ENCODE assay signal across 8 mouse cellular contexts in the genomic region with DNA sequence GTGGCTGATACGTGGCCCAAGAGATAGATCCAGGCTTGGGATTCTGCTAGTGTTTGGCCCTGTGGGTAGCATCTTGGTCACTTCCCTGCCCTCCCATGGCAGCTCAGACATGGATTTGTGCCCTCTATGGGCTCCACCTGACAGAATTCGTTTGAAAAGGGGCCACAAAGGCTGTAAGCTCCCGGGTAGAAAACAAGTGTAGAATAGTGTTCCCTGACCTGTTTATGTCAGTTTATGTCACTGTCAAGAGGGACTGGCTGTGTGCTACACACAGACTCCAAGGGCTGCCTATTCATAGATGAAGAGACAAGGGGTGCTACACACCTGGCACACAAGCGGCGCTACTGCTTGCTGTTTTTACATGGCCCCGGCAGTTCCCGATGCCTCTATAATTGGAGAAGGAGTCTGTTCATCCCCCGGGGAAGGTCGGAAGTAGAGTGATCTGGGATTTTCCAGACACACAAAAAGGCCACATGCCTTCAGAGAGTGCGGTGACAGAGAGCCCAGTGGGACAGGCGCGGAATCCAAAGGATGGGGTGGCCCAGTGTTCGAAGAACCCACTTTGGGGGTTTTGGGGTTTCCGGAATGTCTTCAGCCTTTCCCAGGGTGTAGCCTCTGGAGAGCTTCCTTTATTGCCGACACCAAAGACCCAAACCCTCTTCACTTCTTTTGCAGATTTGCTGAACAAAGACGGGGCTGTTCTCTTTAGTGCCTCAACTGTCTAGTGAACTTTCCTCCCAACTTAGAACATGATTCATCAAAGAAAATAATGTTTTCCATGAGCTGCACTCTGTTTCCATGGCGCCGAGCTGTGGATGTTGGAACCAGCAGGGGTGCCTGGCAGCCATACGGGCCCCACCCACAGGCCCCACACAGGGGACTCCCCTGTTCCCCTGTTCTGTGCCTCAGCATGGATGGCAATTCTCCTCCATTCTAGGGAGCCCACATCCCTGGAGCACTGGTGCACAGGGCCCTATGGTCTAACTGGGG. TPM values are rescaled to one million over a fixed set of nuclear protein-coding genes. Genes with fewer than 3 reads are reported as not detected.
A peak's percentile ranks its signal among the peaks of the same experiment; 100 is the strongest.
DNase-seq lines count a peak whose midpoint lies in the region; ATAC-seq and TF ChIP-seq lines count a peak whose summit lies in the region.

No protein-coding gene starts in this region.

- DNase-seq in layer of hippocampus, adult 2 months (ENCODE audit: low spot score in 2 of 2) = peak; percentile 75 to 83
- no peak for DNase-seq in ovary, postnatal 10 days (ENCODE audit: low spot score)
- DNase-seq in hindbrain, postnatal 0 days (ENCODE audit: low spot score) = no peak

- WGBS in intestine, embryonic 16.5 days = 73% methylated on average over 19 of the region's 19 CpGs
- WGBS in intestine, postnatal 0 days = 80% methylated on average over 19 of the region's 19 CpGs
- WGBS in olfactory bulb, adult 2 months = 51% methylated on average over 19 of the region's 19 CpGs
- WGBS in hindbrain, embryonic 12.5 days = 80% methylated on average over 19 of the region's 19 CpGs
- WGBS in hindbrain, postnatal 0 days = 75% methylated on average over 19 of the region's 19 CpGs

- TF ChIP-seq CTCF in intestine, postnatal 0 days (IDR thresholded peaks at IDR 0.05; ENCODE audit: low read depth) = no peak
- TF ChIP-seq CTCF in layer of hippocampus, adult 2 months (conservative IDR thresholded peaks at IDR 0.05) = no peak
- TF ChIP-seq CTCF in olfactory bulb, adult 2 months (IDR thresholded peaks at IDR 0.05; ENCODE audit: insufficient read depth, low read depth, low read length) = no peak
- no peak for TF ChIP-seq CTCF in hindbrain, postnatal 0 days (IDR thresholded peaks at IDR 0.05; ENCODE audit: low read depth)

- peaks cover 22% of the 10 kb centered on the region for H3K4me1 ChIP-seq in intestine, embryonic 16.5 days (ENCODE audit: control insufficient read depth, insufficient read depth, low read length)
- peaks cover 3% of the 10 kb centered on the region; the same call in 1 of the 2 replicates for H3K4me1 ChIP-seq in intestine, postnatal 0 days (replicated peaks; ENCODE audit: control insufficient read depth, insufficient read depth, low read length)
- peaks cover 57% of the 10 kb centered on the region for H3K4me1 ChIP-seq in olfactory bulb, adult 2 months (ENCODE audit: control insufficient read depth, insufficient read depth, low read length)
- H3K4me1 ChIP-seq in hindbrain, embryonic 12.5 days = peaks cover 28% of the 10 kb centered on the region
- H3K4me1 ChIP-seq in hindbrain, postnatal 0 days (ENCODE audit: insufficient read depth, low read length) = peaks cover 5% of the 10 kb centered on the region; the same call in 1 of the 2 replicates

- ATAC-seq in intestine, embryonic 16.5 days = no peak
- ATAC-seq in intestine, postnatal 0 days = no peak
- ATAC-seq in frontal cortex, adult (ENCODE audit: low TSS enrichment) = peak; percentile 62
- ATAC-seq in hindbrain, embryonic 12.5 days (ENCODE audit: low FRiP score) = no peak
- no peak for ATAC-seq in hindbrain, postnatal 0 days

- no peak overlapping the region for H3K4me3 ChIP-seq in intestine, embryonic 16.5 days (ENCODE audit: low read length)
- no peak overlapping the region for H3K4me3 ChIP-seq in intestine, postnatal 0 days (ENCODE audit: low read depth, low read length)
- H3K4me3 ChIP-seq in layer of hippocampus, adult 2 months = no peak overlapping the region
- H3K4me3 ChIP-seq in olfactory bulb, adult 2 months (ENCODE audit: insufficient read depth, low read depth, low read length) = no peak overlapping the region
- no peak overlapping the region for H3K4me3 ChIP-seq in hindbrain, embryonic 12.5 days
- H3K4me3 ChIP-seq in hindbrain, postnatal 0 days (ENCODE audit: low read length) = no peak overlapping the region

- no peaks in the 10 kb centered on the region for H3K27me3 ChIP-seq in intestine, embryonic 16.5 days (replicated peaks; ENCODE audit: control insufficient read depth, insufficient read depth, low read length)
- no peaks in the 10 kb centered on the region for H3K27me3 ChIP-seq in intestine, postnatal 0 days (replicated peaks; ENCODE audit: control insufficient read depth, insufficient read depth, low read length)
- H3K27me3 ChIP-seq in hindbrain, embryonic 12.5 days = 0 out of 2 replicates have a peak, but pooled peaks cover 5% of the 10 kb centered on the region
- no peaks in the 10 kb centered on the region for H3K27me3 ChIP-seq in hindbrain, postnatal 0 days (ENCODE audit: insufficient read depth, low read length)

- H3K36me3 ChIP-seq in intestine, embryonic 16.5 days (ENCODE audit: control insufficient read depth, insufficient read depth, low read length) = no peaks in the 10 kb centered on the region
- no peaks in the 10 kb centered on the region for H3K36me3 ChIP-seq in intestine, postnatal 0 days (ENCODE audit: control insufficient read depth, insufficient read depth)
- no peaks in the 10 kb centered on the region for H3K36me3 ChIP-seq in hindbrain, embryonic 12.5 days
- no peaks in the 10 kb centered on the region for H3K36me3 ChIP-seq in hindbrain, postnatal 0 days (ENCODE audit: insufficient read depth, low read length)

- peak overlapping the region; percentile 36; the same call in 1 of the 2 replicates for H3K27ac ChIP-seq in intestine, embryonic 16.5 days (ENCODE audit: low read length)
- H3K27ac ChIP-seq in intestine, postnatal 0 days (ENCODE audit: low read depth, low read length) = no peak overlapping the region
- H3K27ac ChIP-seq in layer of hippocampus, adult 2 months = peak overlapping the region; percentile 61
- peak overlapping the region; percentile 52 for H3K27ac ChIP-seq in olfactory bulb, adult 2 months (ENCODE audit: insufficient read depth, low read depth, low read length)
- H3K27ac ChIP-seq in hindbrain, embryonic 12.5 days = no peak overlapping the region
- H3K27ac ChIP-seq in hindbrain, postnatal 0 days = no peak overlapping the region

- H3K9me3 ChIP-seq in intestine, embryonic 16.5 days (ENCODE audit: control insufficient read depth, low read length) = no peaks in the 10 kb centered on the region
- H3K9me3 ChIP-seq in intestine, postnatal 0 days (ENCODE audit: control insufficient read depth) = no peaks in the 10 kb centered on the region
- no peaks in the 10 kb centered on the region for H3K9me3 ChIP-seq in hindbrain, embryonic 12.5 days (replicated peaks)
- no peaks in the 10 kb centered on the region for H3K9me3 ChIP-seq in hindbrain, postnatal 0 days (ENCODE audit: low read length)

- TF ChIP-seq POLR2A in olfactory bulb, adult 2 months (IDR thresholded peaks at IDR 0.05; ENCODE audit: insufficient read depth, low read depth, low read length) = no peak

- no peak overlapping the region for H3K9ac ChIP-seq in intestine, embryonic 16.5 days (ENCODE audit: low read depth, low read length)
- no peak overlapping the region for H3K9ac ChIP-seq in intestine, postnatal 0 days (ENCODE audit: low read depth, low read length)
- no peak overlapping the region for H3K9ac ChIP-seq in hindbrain, embryonic 12.5 days
- no peak overlapping the region for H3K9ac ChIP-seq in hindbrain, postnatal 0 days (replicated peaks; ENCODE audit: low read length)

- H3K4me2 ChIP-seq in intestine, embryonic 16.5 days (ENCODE audit: low read depth, low read length) = no peak overlapping the region
- no peak overlapping the region for H3K4me2 ChIP-seq in intestine, postnatal 0 days (replicated peaks; ENCODE audit: low read depth)
- H3K4me2 ChIP-seq in hindbrain, embryonic 12.5 days (replicated peaks) = no peak overlapping the region
- no peak overlapping the region for H3K4me2 ChIP-seq in hindbrain, postnatal 0 days (ENCODE audit: low read depth, low read length)

RNA-seq across cellular contexts. Expression of a gene that starts 4.0 kb away (rescaled TPM):
- polyA plus RNA-seq in intestine, embryonic 16.5 days (2015; fragmentation: Nextera tagmentation; extraction: Ambion mirVana) = 327 and 341 TPM in 2 replicates
- 112 and 113 TPM in 2 replicates for polyA plus RNA-seq in intestine, postnatal 0 days (2015; fragmentation: Nextera tagmentation; extraction: Ambion mirVana)
- 10 to 100 TPM; 19.6 to 23.2 TPM for total RNA-seq in layer of hippocampus, adult 2 months (2021)
- not detected in 2 replicates for polyA plus RNA-seq in olfactory bulb, adult 2 months (2012; ENCODE audit: insufficient read depth, insufficient read length, low replicate concordance, missing spikeins)
- polyA plus RNA-seq in hindbrain, embryonic 12.5 days (2016; fragmentation: Nextera tagmentation; extraction: Ambion mirVana) = 43.6 and 62.6 TPM in 2 replicates
- total RNA-seq in hindbrain, postnatal 0 days (2014; rRNA removed) = 33.5 and 39.0 TPM in 2 replicates
- polyA plus RNA-seq in hindbrain, postnatal 0 days (2015; fragmentation: Nextera tagmentation; extraction: Ambion mirVana) = 23.2 and 27.0 TPM in 2 replicates

Comparison
In these comparisons a context has a peak if more than half of its experiments do, and no peak if none do; other contexts are left out.
1. H3K27ac ChIP-seq: peak in intestine, embryonic 16.5 days (single experiment), layer of hippocampus, adult 2 months (single experiment) and olfactory bulb, adult 2 months (single experiment); none in intestine, postnatal 0 days (single experiment), hindbrain, embryonic 12.5 days (single experiment) and hindbrain, postnatal 0 days (single experiment).
2. DNase-seq: peak in layer of hippocampus, adult 2 months (2 of 2); none in ovary, postnatal 10 days (single experiment) and hindbrain, postnatal 0 days (single experiment).